Mouse (Mus musculus): ENCODE data around the gene Ap1s1.

Ap1s1 gene

GRCm38 (mm10) chr5:137024318-137024717 is 21.6 kb downstream of the Ap1s1 start:
- no peak for DNase-seq (ENCODE audit: low read depth)

GRCm38 (mm10) chr5:137015913-137016312 is 30.0 kb downstream of the Ap1s1 start:
- no peak for DNase-seq (ENCODE audit: low read depth)

- DNase-seq (ENCODE audit: low read depth) = no peak
Observed at GRCm38 (mm10) chr5:137012401-137012950, 33.5 kb downstream of the Ap1s1 start.

GRCm38 (mm10) chr5:137009988-137010387 is 35.9 kb downstream of the Ap1s1 start:
- DNase-seq (ENCODE audit: low read depth) = peak; percentile 58

- DNase-seq (ENCODE audit: low read depth) = no peak
Observed at GRCm38 (mm10) chr5:137007276-137007675, 38.7 kb downstream of the Ap1s1 start.

- DNase-seq (ENCODE audit: low read depth) = no peak
Observed at GRCm38 (mm10) chr5:137000612-137001011, 45.3 kb downstream of the Ap1s1 start.

GRCm38 (mm10) chr5:136999449-136999848 is 46.5 kb downstream of the Ap1s1 start:
- DNase-seq (ENCODE audit: low read depth) = no peak

- no peak for DNase-seq (ENCODE audit: low read depth)
Observed at GRCm38 (mm10) chr5:136989801-136990200, 56.1 kb downstream of the Ap1s1 start.

GRCm38 (mm10) chr5:136988420-136988819 is 57.5 kb downstream of the Ap1s1 start:
- peak; percentile 13 for DNase-seq (ENCODE audit: low read depth)

GRCm38 (mm10) chr5:136987934-136988271 is 58.0 kb downstream of the Ap1s1 start, which contains the start of gene Znhit1:
TSS of gene Znhit1 (minus strand) at chr5:136988021.
- no peak for DNase-seq (ENCODE audit: low read depth)

- peak; percentile 70 for DNase-seq (ENCODE audit: low read depth)
Observed at GRCm38 (mm10) chr5:136987138-136987933, 58.6 kb downstream of the Ap1s1 start.

GRCm38 (mm10) chr5:136986695-136987137 is 59.2 kb downstream of the Ap1s1 start, which contains the start of gene Plod3:
TSS of gene Plod3 (plus strand) at chr5:136987019.
- peak; percentile 100 for DNase-seq (ENCODE audit: low read depth)

Measured in induced T-regulatory cell, adult 2 months (primary cell).